Mouse (Mus musculus): ENCODE measurements around the gene Mfap5. TPM values are rescaled to one million over a fixed set of nuclear protein-coding genes. Genes with fewer than 3 reads are reported as not detected.

The Mfap5 gene
- total and polyA plus RNA-seq, 3 experiments: not detected

GRCm38 (mm10) chr6:122466092-122466713 is 39.4 kb upstream of the Mfap5 start:
- peaks cover 10 to 18% of the 10 kb centered on the region in 2 experiments for H3K4me1 ChIP-seq (ENCODE audit: control insufficient read depth in 1 of 2, insufficient read depth in 2 of 2, low read length in 2 of 2)
- TF ChIP-seq ZKSCAN1 (IDR thresholded peaks at IDR 0.05; ENCODE audit: low read depth, low read length): no peak
- no peak for TF ChIP-seq MYB (IDR thresholded peaks at IDR 0.05; ENCODE audit: low read depth, low read length)
- TF ChIP-seq POLR2A (IDR thresholded peaks at IDR 0.05; ENCODE audit: control insufficient read depth in 1 of 2, insufficient read depth in 1 of 2, low read depth in 1 of 2, low read length in 2 of 2, poor library complexity in 1 of 2): no peak
- TF ChIP-seq TCF12 (IDR thresholded peaks at IDR 0.05; ENCODE audit: low read depth, low read length): no peak
- no peak for TF ChIP-seq RAD21 (IDR thresholded peaks at IDR 0.05; ENCODE audit: low read depth, low read length)
- TF ChIP-seq ELF1 (IDR thresholded peaks at IDR 0.05; ENCODE audit: low read depth, low read length): no peak
- no peak for TF ChIP-seq MAX (IDR thresholded peaks at IDR 0.05; ENCODE audit: low read length)
- no peak for TF ChIP-seq USF2 (IDR thresholded peaks at IDR 0.05; ENCODE audit: borderline replicate concordance in 1 of 2, insufficient read depth in 1 of 2, low read depth in 1 of 2, low read length in 2 of 2)
- no peak for TF ChIP-seq CTCF (IDR thresholded peaks at IDR 0.05 in 2 of 3, conservative IDR thresholded peaks at IDR 0.05 in 1 of 3; ENCODE audit: control insufficient read depth in 1 of 3, insufficient read depth in 1 of 3, low read depth in 2 of 3, low read length in 3 of 3, poor library complexity in 1 of 3, severe bottlenecking in 1 of 3)
- TF ChIP-seq TAL1 (IDR thresholded peaks at IDR 0.05; ENCODE audit: low read length): no peak
- no peak for TF ChIP-seq SMC3 (IDR thresholded peaks at IDR 0.05; ENCODE audit: low read depth, low read length)
- TF ChIP-seq ETS1 (IDR thresholded peaks at IDR 0.05; ENCODE audit: low read depth, low read length): no peak
- H3K9me3 ChIP-seq (replicated peaks; ENCODE audit: insufficient read depth, low read length): no peaks in the 10 kb centered on the region
- H3K9ac ChIP-seq (ENCODE audit: control insufficient read depth, low read depth, low read length, poor library complexity, severe bottlenecking): no peak overlapping the region
- H3K27ac ChIP-seq (ENCODE audit: control insufficient read depth, low read depth, low read length): no peak overlapping the region
- no peak overlapping the region for H3K4me3 ChIP-seq (ENCODE audit: control insufficient read depth in 1 of 2, insufficient read depth in 1 of 2, low read depth in 2 of 2, low read length in 2 of 2)
- H3K36me3 ChIP-seq (ENCODE audit: control insufficient read depth in 1 of 2, insufficient read depth in 2 of 2, low read length in 2 of 2): peaks cover 0 to 20% of the 10 kb centered on the region in 2 experiments; a peak in 2 of 4 replicates
- DNase-seq (ENCODE audit: low read depth, low spot score): no peak
- no peaks in the 10 kb centered on the region; a peak in 1 of 4 replicates for H3K27me3 ChIP-seq (ENCODE audit: control insufficient read depth in 1 of 2, insufficient read depth in 2 of 2, low read length in 2 of 2)
- H3K79me2 ChIP-seq (ENCODE audit: control insufficient read depth, insufficient read depth, low read length, poor library complexity): no peaks in the 10 kb centered on the region

- Histone ChIP-seq H3K9ac (ENCODE audit: control insufficient read depth, low read depth, low read length, poor library complexity, severe bottlenecking) (peak overlapping the region; percentile 23), H3K9me3 (replicated peaks; ENCODE audit: insufficient read depth, low read length) (no peaks in the 10 kb centered on the region), H3K27me3 (ENCODE audit: control insufficient read depth in 1 of 2, insufficient read depth in 2 of 2, low read length in 2 of 2) (no peaks in the 10 kb centered on the region), H3K79me2 (ENCODE audit: control insufficient read depth, insufficient read depth, low read length, poor library complexity) (no peaks in the 10 kb centered on the region), H3K4me1 (ENCODE audit: control insufficient read depth in 1 of 2, insufficient read depth in 2 of 2, low read length in 2 of 2) (peaks cover 10 to 18% of the 10 kb centered on the region in 2 experiments), H3K36me3 (ENCODE audit: control insufficient read depth in 1 of 2, insufficient read depth in 2 of 2, low read length in 2 of 2) (peaks cover 0 to 20% of the 10 kb centered on the region in 2 experiments; a peak in 2 of 4 replicates), H3K4me3 (ENCODE audit: control insufficient read depth in 1 of 2, insufficient read depth in 1 of 2, low read depth in 2 of 2, low read length in 2 of 2) (no peak overlapping the region), H3K27ac (ENCODE audit: control insufficient read depth, low read depth, low read length) (peak overlapping the region; percentile 81)
- peak; percentile 81 for DNase-seq (ENCODE audit: low read depth, low spot score)
- peak in 1 of 2 experiments; percentile 40; a peak in 1 of 4 replicates for TF ChIP-seq POLR2A (IDR thresholded peaks at IDR 0.05; ENCODE audit: control insufficient read depth in 1 of 2, insufficient read depth in 1 of 2, low read depth in 1 of 2, low read length in 2 of 2, poor library complexity in 1 of 2)
- peak; percentile 51; the same call in 1 of the 2 replicates for TF ChIP-seq RCOR1 (IDR thresholded peaks at IDR 0.05; ENCODE audit: low read depth, low read length)
- TF ChIP-seq GATA1 (IDR thresholded peaks at IDR 0.05; ENCODE audit: low read depth, low read length): peak; percentile 75
- peak; percentile 38; the same call in 1 of the 2 replicates for TF ChIP-seq TCF12 (IDR thresholded peaks at IDR 0.05; ENCODE audit: low read depth, low read length)
- peak; percentile 73; the same call in 1 of the 2 replicates for TF ChIP-seq TBP (IDR thresholded peaks at IDR 0.05; ENCODE audit: low read depth, low read length)
- TF ChIP-seq ZC3H11A (IDR thresholded peaks at IDR 0.05; ENCODE audit: low read depth, low read length): no peak
- 0 out of 2 replicates have a peak, but pooled peaks have one; percentile 23 for TF ChIP-seq USF1 (IDR thresholded peaks at IDR 0.05; ENCODE audit: low read depth, low read length)
- TF ChIP-seq SIN3A (IDR thresholded peaks at IDR 0.05; ENCODE audit: low read length): no peak
- TF ChIP-seq NELFE (IDR thresholded peaks at IDR 0.05; ENCODE audit: low read depth, low read length): peak; percentile 43; the same call in 1 of the 2 replicates
- TF ChIP-seq MAX (IDR thresholded peaks at IDR 0.05; ENCODE audit: low read length): peak; percentile 92
- peak; percentile 99 for TF ChIP-seq MYC (IDR thresholded peaks at IDR 0.05; ENCODE audit: low read depth, low read length)
- peak; percentile 53 to 55; a peak in 3 of 4 replicates for TF ChIP-seq EP300 (IDR thresholded peaks at IDR 0.05; ENCODE audit: low read depth in 1 of 2, low read length in 2 of 2)
- no peak for TF ChIP-seq CTCF (IDR thresholded peaks at IDR 0.05 in 2 of 3, conservative IDR thresholded peaks at IDR 0.05 in 1 of 3; ENCODE audit: control insufficient read depth in 1 of 3, insufficient read depth in 1 of 3, low read depth in 2 of 3, low read length in 3 of 3, poor library complexity in 1 of 3, severe bottlenecking in 1 of 3)
- TF ChIP-seq ETS1 (IDR thresholded peaks at IDR 0.05; ENCODE audit: low read depth, low read length): peak; percentile 65; the same call in 1 of the 2 replicates
- TF ChIP-seq MXI1 (IDR thresholded peaks at IDR 0.05; ENCODE audit: low read depth, low read length): peak; percentile 67
- no peak for TF ChIP-seq KAT2A (conservative IDR thresholded peaks at IDR 0.05; ENCODE audit: low read depth, low read length)
- peak; percentile 76 for TF ChIP-seq TAL1 (IDR thresholded peaks at IDR 0.05; ENCODE audit: low read length)
- TF ChIP-seq HCFC1 (IDR thresholded peaks at IDR 0.05; ENCODE audit: low read depth, low read length): peak; percentile 13; the same call in 1 of the 2 replicates
- no peak for TF ChIP-seq MAFK (IDR thresholded peaks at IDR 0.05; ENCODE audit: borderline replicate concordance, low read depth, low read length)
- no peak for TF ChIP-seq CHD1 (IDR thresholded peaks at IDR 0.05; ENCODE audit: low read depth, low read length)
Measured at GRCm38 (mm10) chr6:122469030-122469640, 36.5 kb upstream of the Mfap5 start.
